Mouse (Mus musculus) heart, postnatal 36 days (tissue): Measurements from ENCODE around the gene Mgat4a. TPM values are rescaled to one million over a fixed set of nuclear protein-coding genes. Genes with fewer than 3 reads are reported as not detected.
"Not testable (repeated sequence)": the region's sequence is repeated elsewhere in the genome, so short reads cannot be mapped to it uniquely, and the experiment has no call there.

Experiments used
- DNase-seq, 2 experiments: peaks; one replicate each; pipeline ENCODE4 v3.0.0; 2021 to 2022
- intact Hi-C: fragments of 180-260 bp; cut with DNase I; formaldehyde crosslinking; loops from one replicate; pipeline ENCODE4 v1.15.1; 2025
- total RNA-seq, 2 experiments: library from RNA; stranded (reverse); gene quantifications; 2 replicates each; pipeline ENCODE4 v1.2.3; 2021

Mgat4a gene
- total RNA-seq, 2 experiments from 2014 or later: 11.2 to 13.4 TPM

DNA sequence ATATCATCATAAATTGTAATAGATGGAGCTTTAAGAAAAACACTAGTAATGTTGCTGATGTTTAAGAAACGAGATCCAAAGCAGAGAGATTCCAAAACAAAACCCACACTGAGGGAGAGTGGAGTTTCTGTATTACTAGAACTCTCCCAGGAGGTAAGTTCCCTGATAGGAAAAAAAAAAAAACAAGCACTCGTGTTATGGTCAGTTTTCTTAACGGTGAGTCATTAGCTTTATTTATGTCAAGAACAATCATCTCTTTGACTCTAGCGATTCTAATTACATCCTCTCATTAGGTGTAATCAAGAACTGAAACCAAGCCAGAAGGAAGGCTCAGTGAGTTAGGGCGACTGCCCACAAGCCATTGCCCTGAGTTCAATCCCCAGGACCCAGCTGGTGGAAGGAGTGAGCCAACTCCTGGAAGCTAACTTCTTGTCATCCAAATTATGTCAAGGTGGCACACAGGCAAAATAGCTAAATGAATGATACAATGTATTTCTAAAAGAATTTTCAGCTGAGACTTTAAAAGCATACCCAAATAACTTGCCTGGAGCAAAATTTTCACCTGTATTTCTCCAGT lies 6.2 kb downstream of the Mgat4a start:
- intact Hi-C loops: loop anchor here (2.0 to 5.0 kb wide), 3 partner anchors 30 to 102 kb away; partner anchors contain the start of genes Coa5 and Unc50
- DNase-seq: no peak

DNA sequence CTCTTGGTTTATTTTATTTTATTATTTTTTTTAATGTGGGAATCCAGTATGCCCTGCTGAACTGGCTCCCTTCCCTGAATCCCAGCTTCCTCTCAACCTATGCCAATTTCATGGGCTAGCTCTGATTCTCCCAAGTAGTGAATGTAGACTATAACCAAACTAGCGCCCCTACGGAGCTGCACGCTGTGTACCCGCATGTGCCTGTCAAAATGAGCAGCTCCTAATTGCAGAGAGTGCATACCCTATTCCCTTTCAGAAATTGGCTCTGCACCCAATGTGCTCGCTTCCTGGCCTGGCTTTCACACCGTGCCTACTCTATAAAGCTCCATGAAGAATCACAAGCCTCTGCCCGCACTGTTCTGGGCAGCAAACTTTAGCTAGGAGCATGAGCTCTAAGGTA lies 7.6 kb downstream of the Mgat4a start:
- intact Hi-C loops: no loop called here
- DNase-seq: no peak

DNA sequence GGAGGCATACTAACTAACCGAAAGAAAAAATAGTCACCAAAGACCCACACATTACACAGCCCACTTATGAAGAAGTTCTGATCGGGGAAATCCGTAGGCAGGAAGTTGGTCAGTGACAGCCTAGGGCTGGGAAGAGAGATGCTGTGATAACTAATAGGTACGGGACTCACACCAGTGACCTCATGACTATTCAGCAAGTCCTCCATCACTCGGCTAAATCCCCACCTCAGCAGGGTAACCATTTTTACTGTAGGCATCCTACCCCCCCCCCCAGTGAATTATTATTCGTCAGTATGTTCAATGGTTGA lies 8.3 kb downstream of the Mgat4a start:
- intact Hi-C loops: no loop called here
- no peak for DNase-seq

DNA sequence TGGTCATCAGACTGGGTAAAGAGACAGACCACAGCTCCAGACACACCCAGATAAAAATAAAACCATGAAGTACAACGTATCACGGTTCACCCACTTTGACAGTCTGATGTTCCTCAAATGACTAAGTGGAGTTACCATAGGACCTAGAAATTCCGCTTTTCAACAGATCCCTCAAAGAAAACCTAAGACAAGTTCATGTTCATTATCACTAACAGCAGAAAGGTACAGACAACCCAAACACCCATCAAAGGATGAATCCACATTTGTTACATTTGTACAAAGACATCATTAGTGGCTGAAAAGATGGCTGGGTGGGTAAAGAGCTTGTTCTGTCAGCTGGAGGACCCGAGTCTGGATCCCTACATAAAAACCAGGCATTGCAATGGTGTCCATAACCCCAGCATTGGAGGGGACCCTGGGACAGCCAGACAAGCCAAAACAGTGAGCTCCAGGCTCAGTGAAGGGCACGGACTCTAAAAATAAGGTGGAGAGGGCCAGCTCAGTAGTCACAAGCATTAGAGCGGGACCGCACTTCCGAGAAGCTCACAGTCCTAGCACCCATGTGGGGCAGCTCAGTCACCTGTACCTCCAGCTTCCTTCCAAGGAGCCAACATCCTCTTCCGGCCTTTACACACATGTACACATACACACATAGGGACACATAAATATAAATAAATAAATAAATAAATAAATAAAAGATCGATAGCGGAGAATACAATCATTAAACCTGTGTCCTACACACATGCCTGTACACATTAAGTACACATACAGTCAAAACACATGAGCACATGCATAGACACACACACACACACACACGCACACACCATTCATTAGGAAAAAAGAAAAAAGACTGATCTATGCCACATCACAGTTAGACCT lies 8.9 kb downstream of the Mgat4a start:
- intact Hi-C loops: no loop called here
- no peak for DNase-seq

DNA sequence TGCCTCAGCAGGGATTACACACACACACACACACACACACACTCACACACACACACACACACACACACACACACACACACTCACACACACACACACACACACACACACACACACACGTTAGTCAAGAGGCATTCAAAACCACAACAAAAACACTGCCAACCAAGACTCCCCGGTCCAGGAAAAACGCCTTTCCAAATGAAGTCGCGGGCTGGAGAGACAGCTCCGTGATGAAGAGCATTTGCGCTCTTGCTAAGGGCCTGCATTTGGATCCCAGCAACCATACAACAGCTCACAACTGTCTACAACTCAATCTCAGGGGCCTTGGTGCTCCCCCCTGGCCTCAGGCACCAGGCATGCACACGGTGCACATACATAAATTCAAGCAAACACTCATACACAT lies 10.8 kb downstream of the Mgat4a start:
- intact Hi-C loops: no loop called here
- DNase-seq: no peak

DNA sequence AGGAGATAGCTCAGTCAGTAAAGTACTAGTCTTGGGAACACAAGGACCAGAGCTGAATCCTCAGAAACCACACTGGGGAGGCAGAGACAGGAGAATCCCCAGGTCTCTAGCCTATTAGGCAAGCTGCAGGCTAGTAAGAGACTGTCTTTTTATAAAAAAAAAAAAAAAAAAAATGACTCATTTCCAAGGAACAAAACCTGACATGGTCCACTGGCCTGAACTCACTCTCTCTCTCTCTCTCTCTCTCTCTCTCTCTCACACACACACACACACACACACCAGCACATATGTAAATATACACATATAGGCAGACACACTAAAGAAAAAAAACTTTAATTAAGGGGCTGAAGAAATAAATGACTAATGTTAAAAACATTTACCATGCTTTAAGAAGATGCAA lies 14.6 kb downstream of the Mgat4a start:
- intact Hi-C loops: no loop called here
- no peak for DNase-seq

DNA sequence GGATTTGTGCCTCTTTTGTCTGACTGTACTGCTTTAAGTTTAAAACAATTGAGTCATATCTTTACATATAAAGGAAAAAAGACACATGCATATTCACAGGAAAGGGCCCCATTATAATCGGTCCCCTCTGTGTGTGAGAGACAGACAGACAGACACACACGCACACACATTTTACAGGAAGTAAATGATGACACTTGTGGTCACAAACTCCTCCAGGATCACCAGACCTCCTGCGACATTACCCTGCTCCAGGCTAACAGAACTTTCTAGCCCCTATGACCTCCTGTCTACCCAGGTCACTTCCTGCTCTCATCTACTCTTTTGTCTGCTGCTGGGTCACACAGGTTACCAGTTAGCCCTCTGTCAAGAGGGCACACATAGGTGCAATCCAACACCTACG lies 16.1 kb downstream of the Mgat4a start:
- no peak for DNase-seq
- intact Hi-C loops: no loop called here

DNA sequence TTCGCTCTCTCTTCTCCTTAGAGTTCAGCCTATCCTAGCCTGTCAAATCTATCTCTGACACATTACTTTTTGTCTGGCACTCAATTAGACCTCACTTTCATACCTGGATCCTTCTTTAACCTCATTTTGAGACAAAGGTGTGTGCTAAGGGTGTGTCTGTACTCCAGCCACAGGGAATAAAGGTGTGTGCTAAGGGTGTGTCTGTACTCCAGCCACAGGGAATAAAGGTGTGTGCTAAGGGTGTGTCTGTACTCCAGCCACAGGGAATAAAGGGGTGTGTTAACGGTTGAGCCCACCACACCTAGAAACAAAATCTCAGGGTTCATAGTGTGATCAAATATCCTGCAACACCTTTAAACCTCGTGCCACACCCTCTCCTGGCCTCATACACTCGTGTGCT lies 16.7 kb downstream of the Mgat4a start:
- DNase-seq, intact Hi-C loops: not testable (repeated sequence)

DNA sequence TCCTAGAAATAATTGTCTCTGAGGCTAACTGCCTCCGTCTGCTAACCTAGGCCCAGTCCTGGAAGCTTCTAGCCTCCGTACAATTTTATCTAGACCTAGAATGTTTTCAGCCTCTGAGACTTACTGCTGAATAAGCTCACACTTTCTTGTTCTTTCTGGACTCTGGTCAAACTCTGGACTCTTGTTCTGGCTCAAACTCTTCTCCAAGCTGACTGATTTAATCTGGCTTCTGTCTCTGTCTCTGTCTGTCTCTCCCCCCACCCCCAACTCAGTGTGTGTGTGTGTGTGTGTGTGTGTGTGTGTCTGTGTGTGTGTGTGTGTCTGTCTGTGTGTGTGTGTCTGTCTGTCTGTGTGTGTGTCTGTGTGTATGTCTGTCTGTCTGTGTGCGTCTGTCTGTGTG lies 17.3 kb downstream of the Mgat4a start:
- intact Hi-C loops, DNase-seq: not testable (repeated sequence)

DNA sequence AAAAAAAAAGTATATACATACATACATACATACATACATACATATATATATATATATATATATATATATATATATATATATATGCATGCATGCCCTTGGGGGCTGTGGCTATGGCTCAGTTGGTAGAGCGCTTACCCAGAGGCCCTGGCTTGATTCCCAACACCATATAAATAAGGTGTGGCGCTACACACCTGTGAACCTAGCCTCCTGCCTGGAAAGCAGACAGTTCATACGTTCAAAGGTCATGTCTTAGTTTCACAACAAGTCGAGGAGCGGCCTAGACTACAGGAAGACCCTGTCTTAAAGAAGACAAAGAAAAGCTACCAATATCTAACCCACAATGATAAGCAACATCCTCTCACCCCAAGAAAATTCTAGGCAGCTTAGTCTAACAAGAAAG lies 18.7 kb downstream of the Mgat4a start:
- DNase-seq: no peak
- intact Hi-C loops: no loop called here

DNA sequence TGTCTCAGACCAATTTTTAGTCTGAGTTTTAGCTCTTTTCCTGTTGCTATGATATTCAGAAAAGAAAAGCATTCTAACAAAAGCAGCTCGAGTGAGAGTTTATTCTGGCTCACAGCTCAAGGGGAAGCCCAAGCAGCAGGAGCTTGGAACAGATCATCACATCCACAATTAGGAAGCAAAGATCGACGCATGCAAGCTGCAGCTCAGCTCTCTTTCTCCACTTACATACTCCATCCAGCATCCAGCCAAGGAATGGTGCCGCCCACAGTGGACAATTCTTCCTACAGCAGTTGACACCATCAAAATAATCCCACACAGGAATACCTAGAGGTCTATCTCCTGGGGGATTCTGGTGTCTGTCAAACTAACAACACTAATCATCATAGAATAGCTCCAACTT lies 22.0 kb downstream of the Mgat4a start:
- intact Hi-C loops: no loop called here

DNA sequence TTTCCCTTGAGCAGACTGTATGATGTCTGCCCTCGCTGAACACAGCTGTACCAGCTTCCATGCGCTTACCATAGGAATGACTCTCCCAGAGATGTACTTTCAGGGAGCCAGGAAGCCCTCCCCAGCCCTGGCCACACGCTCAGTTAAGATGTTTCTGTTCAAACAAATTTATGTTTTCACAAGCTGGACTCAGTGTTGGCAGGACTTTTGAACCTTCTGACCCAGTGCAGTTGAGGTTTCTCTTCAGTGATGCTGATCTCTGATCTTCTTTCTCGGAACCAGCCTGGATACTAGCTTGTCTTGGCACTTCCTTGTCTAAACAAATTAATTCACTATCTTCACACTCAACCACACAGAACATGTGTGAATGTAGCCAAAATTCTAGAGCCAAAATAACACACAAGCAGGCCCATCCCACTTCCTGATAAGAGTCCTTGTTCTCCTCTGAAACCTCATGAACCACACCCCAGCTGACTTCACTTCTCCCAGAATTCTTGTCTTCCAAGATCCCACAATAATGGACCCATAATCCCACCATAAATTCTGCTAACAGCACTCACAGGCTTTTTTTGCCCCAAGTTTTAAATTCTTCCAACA lies 22.6 kb downstream of the Mgat4a start:
- intact Hi-C loops: no loop called here
- peak in 1 of 2 experiments; percentile 45 for DNase-seq

More for the DNA sequence above, 22.0 kb downstream of the Mgat4a start:
- no peak for DNase-seq

DNA sequence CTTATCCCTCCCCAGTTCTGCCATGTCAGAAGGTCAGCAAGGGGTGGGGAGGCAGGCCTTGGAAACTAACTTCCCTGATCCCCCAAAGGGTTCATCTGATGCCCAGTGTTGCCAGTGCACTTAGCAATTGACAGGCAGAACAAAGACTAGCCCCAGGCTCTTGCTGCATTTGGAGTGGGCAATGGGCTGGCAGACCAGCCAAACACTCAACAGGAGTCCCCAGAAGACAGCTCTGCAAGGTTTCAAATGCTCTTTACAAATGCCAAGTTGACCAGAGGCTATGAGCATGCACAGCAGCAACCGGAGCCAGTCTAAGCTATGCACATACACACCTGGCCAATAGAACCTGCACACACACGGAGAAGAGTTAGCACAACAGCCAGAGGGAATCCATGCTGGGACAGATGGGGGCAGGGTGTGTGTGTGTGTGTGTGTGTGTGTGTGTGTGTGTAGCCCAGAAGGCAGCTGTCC lies 27.8 kb downstream of the Mgat4a start:
- intact Hi-C loops: no loop called here
- no peak for DNase-seq

DNA sequence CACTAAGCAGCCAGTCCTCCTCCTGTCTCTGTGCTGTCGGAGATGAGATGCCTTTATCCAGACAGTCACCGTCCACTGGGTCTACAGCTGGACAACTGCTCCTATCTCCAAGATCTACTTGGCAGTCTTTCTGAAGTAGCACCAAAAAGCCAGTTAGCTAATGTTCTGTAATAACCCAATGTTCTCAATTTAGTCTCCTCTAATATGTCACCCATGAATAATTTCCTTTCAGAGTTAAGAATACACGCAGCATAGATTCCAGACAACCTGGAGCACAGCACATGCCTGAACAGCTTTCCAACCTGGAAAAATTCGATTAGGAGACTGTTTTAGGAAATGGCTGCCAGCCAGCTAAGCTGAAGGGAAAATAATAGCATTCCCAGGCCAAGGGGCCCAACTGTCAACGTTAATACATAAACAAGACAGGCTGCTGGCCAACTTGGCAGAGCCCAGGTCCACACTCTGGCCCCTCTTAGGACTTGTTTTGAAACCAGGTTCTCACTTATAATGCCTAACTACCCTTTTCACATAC lies 28.6 kb downstream of the Mgat4a start:
- intact Hi-C loops: no loop called here

DNA sequence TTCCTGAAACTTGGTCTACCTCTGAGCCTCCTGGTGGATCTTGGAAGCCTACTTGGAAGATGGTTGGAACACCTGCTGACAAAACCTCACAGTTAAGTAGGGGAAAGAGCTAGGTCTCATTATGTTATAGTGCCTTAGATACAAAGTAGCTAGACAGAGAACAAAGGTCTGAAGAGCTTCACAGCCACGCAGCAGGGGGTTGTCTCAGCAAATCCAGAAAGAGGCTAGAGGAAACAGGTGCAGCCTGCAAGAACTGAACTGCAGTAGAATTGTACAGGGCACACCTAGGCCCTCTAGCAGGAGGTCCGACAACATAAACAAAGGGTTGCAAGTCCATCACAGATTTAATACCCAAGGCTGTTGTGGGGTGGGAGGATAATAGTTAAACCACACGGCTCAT lies 30.6 kb downstream of the Mgat4a start:
- intact Hi-C loops: no loop called here
- DNase-seq: no peak

More for the DNA sequence above, 28.6 kb downstream of the Mgat4a start:
- peak; percentile 66 to 67 for DNase-seq

DNA sequence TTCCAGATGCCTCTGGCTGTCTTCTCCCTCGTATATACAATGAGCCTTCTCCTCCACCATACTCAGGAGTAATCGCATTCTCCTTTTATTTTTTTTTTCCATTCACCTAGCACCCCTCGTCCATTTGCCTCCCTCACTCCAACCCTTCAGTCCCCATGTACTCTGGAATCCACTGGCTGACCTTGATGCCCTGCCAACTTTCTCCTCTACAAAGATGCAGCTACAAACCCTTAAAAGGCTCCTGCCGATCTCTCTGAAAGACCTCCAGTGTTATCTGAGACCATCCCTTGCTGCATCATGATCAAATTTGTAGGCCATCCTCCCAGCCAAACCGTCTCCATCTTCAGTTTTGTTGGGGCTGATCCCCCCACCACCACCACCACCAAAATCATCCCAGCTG lies 31.4 kb downstream of the Mgat4a start:
- no peak for DNase-seq
- intact Hi-C loops: no loop called here

DNA sequence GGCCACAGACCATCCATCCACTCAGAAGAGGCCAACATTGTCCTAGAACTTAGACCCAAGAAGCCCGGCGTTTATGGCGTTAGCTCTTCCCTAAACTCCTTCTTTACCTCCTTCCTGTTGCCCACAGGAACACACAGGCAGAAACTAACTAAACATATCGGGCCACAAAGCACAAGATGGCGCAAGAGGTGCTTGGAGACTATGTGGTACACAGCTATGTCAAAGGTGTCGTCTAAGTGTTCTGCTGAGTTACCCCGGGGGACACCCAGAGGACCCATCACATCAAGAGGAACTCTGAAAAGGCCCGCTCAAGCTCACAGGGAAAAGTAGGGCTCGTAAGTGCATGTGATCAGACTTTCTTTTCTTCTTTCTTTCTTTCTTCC lies 35.5 kb downstream of the Mgat4a start:
- DNase-seq: no peak
- intact Hi-C loops: loop anchor here (2.0 kb wide), 1 partner anchor 29 kb away; no protein-coding TSS in a partner anchor

DNA sequence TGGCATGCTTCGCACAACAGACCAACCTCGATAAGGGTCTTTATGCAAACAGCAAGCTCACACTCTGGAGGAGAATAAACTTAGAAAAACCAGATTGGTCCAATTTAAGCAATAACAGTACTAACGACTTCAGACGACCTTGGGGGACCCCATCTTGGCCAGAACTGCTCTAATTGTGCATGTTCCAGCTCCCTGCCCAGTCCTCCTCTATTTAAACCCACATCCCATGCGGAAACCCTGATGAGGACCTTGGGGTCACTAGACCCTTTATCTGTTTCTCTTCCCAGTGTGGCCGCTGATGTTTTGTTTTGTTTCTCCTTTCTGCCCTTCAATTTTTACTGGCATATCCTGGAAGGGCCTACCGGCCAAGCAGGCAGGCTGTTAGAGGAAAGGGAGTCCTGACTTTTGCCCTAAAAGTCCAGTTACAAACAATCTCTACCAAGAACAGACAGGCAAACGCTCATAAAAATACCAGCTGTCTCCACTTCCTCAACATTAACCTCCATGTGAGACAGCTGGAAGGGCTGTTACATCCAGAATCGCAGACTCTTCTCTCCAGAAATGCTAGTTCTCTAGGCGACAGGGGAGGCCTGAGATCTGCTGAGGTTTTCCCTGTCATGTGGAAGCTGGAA lies 36.0 kb downstream of the Mgat4a start:
- intact Hi-C loops: loop anchor here (2.0 kb wide), 1 partner anchor 30 kb away; no protein-coding TSS in a partner anchor
- peak in 1 of 2 experiments; percentile 30 for DNase-seq

DNA sequence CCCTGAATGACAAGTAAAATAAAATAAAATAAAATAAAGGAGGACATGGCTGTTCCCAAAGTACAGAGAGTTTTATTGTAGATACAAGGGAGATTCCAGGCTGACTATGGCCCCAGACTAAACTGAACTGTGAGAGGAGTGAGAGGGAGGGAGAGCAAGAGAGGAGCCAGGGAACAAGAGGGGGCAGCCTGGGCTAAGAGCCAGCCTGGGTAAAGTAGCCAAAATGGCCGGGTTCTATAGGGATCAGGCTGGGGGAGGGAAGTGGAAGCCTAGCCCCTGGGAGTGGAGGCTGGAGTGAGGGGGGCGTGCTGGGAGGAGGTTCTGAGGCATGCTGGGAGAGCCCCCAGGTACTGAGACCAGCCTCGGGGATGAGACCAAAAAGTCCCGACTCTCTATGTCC lies 37.2 kb downstream of the Mgat4a start:
- no peak for DNase-seq
- intact Hi-C loops: loop anchor here (2.0 kb wide), 1 partner anchor 31 kb away; no protein-coding TSS in a partner anchor

DNA sequence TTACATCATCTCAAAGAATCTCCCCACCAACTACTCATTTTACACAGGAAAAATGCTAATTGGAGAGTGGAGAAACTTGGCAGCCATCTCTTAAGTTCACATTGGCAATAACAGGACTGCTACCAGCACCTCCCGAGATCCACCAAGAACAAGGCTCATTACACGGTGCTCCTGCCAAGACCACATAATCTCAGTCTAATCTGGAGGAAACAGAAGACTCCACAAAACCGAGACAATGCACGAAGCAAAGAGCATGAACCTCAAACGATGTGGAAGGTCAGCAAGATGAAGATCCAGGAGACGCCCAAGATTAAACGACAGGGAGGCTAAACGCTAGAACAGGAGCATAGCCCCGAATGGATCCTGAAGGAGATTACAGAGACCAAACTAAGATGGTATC lies 38.5 kb downstream of the Mgat4a start:
- intact Hi-C loops: loop anchor here (1.0 kb wide), 1 partner anchor 131 kb away; no protein-coding TSS in a partner anchor
- DNase-seq: no peak

DNA sequence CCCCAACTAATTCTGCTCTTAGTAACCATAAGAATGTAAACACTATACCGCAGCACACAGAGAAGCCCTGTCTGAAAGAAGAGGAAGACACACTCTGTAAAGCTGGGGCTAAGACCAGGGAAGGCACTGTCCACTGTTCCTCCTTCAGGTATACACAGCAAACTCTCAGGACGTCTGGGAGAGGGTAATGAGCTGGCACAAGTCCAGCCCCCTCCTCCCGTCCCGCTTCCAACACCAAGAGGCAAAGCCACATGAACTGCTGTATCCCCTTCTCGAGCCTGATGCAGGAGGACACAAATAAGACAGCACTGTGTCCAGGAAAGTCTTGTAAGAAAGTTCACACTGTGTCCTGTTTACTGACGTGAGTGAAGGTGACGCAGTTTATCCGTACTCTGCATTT lies 40.1 kb downstream of the Mgat4a start:
- intact Hi-C loops: no loop called here
- no peak for DNase-seq
